Mouse (Mus musculus): ENCODE results near the gene Tenm2.

DNA sequence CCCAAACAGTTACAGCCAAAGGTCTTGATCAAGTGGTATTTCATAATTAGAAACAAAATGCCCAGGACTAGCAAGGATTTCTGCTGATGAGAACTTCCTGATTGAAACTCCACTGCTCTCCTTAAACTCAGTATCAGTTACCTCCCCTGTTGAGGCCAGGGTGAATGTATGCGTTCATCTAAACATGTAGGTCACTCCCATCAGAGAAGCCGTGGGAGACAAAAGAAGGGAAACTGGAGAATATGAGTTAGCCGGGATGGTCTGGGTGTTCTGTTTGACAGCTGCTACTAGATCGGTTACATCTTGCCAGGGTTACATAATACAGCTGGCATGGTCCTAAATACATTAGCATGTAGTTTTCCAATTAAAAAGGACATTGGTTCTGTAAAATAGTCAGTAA lies 362.8 kb downstream of the Tenm2 start:
- TF ChIP-seq CTCF (IDR thresholded peaks at IDR 0.05; ENCODE audit: control insufficient read depth, insufficient read depth, insufficient replicate concordance, low read depth, low read length), result no peak
- no peak for TF ChIP-seq POLR2A (IDR thresholded peaks at IDR 0.05; ENCODE audit: control insufficient read depth, low read depth, low read length)

Measured in testis, adult 2 months (tissue).